Mouse (Mus musculus) CD4-positive, CD25-positive, alpha-beta regulatory T cell, adult 2 months (primary cell): ENCODE data around the gene Egfem1.

ENCODE experiments used
- DNase-seq: peaks from one replicate; pipeline ENCODE4 v3.0.0-alpha.2; 2012; ENCODE audit warnings: low read depth, low spot score

Gene Egfem1

DNA sequence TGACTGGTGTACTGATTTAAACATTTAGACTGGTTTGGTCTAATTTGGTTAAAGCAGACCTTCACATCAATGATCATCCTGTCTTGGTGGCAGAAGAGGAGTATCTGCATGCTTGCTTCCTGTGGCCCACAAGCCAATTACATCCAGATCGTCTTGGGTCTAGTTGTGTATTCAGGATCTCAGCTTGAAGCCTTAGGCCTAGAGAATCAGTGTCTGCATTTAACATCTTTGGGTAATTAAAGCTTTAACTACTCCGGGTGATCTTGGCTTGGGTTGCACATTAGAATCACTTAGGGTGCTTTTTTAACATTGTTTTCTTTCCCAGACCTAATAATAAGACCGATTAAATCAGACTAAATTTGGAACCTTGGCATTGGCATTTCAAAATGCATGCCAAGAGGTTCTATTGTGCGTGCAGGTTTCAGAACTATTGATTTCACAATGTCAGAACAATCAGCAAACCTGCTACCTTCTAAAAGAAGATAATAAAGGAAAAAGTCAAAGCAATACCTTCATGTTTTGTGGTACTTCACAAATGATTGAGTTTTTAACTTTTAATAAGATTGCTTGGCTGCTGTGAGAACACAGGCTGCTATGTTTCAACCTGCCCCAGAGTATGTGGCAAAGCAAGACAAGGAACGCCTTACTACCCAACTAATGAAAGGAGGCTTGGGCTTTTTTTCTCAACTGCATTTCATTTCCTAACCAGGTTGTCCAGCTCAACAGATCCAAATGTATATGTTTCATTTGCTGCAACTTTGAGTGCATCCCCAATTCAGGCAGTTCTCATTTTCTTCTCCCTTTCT, 496.4 kb downstream of the Egfem1 start:
- DNase-seq: no peak

- no peak for DNase-seq
These were observed 500.9 kb downstream of the Egfem1 start for GRCm38 (mm10) chr3:29582749-29583148.

DNA sequence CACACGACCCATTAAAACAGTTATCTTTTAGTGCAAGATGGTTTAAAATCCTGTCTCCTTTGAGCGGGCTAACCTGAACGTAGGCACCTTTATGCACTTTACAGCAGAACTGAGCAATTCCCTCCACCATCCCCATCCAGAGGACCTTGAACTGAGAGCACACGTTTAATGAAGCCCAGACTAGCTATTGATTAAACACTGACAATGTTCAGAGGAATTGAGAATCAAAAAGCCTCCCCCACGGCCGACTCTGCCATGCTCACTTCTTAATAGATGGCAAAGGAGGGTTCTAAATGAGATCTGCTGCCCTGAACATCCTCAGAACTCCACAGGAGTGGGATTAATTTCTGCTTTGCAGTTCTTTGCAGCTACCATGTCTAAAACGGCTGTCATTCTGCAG, 520.3 kb downstream of the Egfem1 start:
- DNase-seq: no peak

DNA sequence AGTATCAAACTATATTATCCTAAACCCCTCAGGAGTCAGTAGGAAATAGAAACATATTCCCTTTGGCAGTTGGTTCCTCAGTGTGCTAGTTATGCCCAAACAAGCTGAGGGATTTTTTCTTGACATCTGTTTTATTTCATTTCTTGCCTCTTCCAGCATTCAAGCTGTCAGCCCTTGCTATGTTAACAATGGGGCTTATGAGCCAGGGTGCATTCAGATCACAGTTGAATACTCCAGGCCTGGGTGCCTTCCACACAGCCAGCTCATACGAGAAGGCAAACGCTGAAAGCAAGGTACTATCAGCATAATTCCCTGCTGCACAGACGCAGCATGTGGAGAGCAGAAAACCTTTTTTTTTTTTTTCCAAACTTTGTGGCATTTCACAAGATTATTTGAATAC, 526.9 kb downstream of the Egfem1 start:
- no peak for DNase-seq

DNA sequence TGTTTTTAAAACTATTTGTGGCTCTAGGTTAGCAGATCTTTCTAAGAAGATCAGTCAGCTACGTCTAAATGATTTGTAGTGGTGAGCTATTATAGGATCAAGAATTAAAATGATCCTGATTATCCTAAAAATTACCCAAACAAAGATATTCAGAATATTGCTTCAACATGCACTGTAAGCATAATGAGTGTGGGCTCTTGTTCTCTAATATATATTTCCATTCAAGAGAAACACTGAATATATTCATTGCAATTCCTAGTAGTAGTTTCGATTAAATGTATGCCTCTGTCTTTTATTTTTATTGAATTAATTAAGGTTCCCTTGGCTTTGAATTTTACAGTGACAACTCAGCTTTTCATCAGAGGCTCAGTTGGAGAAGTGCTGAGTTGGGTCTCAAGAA, 527.4 kb downstream of the Egfem1 start:
- no peak for DNase-seq

GRCm38 (mm10) chr3:29619586-29619985, 537.8 kb downstream of the Egfem1 start:
- DNase-seq: no peak

DNA sequence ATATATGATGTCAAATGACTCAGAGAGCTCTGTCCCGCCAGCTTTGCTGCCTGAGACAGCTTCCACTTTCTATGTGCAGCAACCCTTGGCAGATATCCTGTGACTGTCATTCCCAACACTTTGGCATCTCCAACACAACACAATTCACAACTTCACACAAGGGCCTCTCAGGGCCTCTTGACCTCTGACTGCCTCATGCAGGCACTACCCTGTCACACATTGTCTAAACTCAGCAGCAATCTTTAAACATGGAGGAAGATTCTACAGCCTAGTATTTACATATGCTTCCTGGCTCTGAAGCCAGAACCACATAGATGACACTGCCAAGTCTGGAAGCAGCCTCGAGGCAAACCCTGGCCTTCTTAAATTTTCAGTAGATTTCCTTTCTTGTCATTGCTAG, 558.0 kb downstream of the Egfem1 start:
- DNase-seq: no peak

DNA sequence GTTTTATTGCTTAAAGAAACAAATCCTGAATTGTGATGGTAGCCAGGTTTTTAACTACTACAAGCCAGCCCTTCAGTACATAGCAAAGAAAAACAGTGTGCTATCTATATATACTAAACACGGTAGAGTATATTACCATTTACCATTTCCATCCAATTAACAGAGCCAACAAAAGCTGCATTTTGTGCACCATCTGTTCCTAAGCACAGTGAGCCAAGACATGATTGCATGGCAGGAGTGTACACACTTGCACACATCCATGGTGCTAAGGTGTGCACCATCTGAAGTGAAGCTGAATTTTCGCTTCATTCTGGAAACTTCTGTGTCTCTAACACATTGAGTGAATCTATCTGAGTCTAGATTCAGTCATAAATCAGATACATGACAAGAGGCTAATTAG, 585.0 kb downstream of the Egfem1 start:
- DNase-seq: no peak

- no peak for DNase-seq
These were observed 607.8 kb downstream of the Egfem1 start for GRCm38 (mm10) chr3:29689367-29690285.

DNA sequence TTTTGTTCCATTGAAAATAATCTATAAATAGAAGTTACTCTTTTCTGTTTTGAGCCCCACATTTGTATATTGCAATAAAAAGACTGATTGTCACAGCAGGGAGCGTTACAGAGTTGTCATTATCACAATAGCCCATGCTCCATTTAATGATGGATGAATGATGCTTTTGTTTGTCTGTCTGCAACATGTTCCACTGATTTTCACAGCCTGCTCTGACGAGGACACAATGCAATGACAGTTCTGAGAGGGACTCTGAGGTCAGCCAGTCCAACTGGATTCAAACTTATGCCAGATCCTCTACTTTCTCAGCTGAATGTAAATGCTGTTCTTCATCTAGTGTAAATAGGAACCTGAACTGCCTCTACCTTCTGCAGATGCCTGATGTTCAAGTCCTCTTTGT, 619.3 kb downstream of the Egfem1 start:
- no peak for DNase-seq

DNA sequence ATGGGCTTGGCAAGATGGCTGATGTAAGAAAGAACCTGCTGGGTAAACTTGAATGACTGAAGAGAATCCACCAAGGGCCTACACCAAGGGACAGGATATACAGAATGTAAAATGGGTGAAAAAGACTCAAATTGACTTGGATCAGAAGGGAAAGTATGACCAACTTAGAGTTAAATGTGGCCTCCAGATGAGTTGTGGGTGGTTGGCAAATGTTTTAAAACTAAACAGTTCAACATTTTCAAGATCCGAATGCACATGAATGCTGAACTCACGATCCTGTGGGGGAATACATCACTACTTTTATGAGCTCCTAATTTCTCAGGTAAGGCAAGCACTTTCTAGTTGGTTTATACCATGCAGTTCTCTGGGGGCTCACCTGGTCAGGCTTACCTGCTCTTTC, 625.0 kb downstream of the Egfem1 start:
- no peak for DNase-seq

GRCm38 (mm10) chr3:29707467-29707866, 625.6 kb downstream of the Egfem1 start:
- no peak for DNase-seq

DNA sequence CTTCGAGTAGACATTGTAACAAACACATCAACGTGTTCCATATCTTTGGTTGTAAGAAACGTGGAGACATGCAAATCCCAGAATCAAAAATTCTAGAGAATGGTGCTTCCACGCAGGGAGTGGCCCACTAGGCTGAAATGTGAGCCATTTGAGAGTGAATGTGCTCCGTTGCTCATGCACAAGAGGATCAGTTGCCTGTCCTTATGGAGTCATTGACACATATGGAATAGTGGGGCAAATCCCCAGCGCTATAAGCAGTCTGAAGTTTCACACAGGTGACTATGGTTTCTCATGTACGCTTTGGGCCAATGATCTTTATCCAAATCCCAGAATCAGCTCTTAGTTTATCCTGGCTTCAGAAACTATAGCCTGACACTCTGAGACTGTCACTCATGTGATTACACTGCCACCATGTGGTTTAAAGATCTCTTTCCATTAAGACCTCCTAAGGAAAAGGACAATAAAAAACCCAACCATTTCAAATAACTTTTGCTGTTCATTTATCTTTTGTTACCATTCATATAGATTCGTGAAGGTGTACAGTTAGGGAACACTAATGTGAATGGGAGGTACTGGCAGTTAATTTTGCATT, 644.6 kb downstream of the Egfem1 start:
- DNase-seq: no peak

GRCm38 (mm10) chr3:29730062-29730760, 648.4 kb downstream of the Egfem1 start:
- DNase-seq: no peak

DNA sequence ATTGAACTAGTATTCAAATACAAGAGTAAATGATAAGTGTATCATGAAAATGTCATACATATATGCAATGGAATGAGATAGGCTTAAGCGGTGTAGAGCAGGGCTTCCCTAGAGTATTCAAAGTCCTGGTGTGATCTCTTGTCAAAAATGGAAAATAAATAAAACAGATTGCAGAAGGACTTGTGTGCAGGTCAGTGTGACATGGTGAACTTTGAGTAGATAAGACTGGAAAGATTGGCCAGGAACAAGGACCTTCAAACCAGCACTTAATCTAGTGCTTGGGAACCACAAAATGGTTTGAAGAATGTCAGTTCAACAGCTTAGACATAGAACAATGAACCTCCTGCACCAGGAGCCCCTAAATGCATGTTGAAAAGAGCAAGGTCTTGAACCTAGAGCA, 649.7 kb downstream of the Egfem1 start:
- DNase-seq: no peak

GRCm38 (mm10) chr3:29732626-29733025, 650.8 kb downstream of the Egfem1 start:
- no peak for DNase-seq

DNA sequence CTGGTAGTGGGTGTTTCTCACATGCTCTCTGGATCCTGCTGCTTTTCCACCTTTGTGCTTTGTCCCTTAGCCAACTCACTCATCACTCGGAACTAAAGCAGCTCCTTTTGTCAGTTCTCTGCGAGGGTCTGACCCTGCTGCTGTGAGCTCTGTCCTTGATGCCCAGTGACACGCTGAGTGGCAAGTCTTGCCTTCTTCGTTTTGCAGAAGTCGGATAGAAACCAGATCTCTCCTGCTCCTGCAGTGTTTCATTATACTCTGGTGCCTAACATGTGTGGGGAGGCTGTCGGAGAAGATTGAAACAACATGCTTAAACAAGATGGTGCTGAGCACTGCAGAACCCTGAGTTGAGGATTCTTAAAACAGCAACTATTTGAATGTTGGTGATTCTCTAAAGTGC, 652.4 kb downstream of the Egfem1 start:
- DNase-seq: no peak

- DNase-seq: no peak
These were observed 657.5 kb downstream of the Egfem1 start for GRCm38 (mm10) chr3:29739292-29739691.
